Mouse (Mus musculus) c-Kit-positive CD71-negative TER-119-negative erythroid progenitor cells, embryonic 14.5 days (primary cell): ENCODE measurements around the gene Me3.

Source experiments
- DNase-seq: peaks from one replicate; pipeline ENCODE4 v3.0.0-alpha.2; 2013; ENCODE audit warnings: low read depth

Gene Me3

DNA sequence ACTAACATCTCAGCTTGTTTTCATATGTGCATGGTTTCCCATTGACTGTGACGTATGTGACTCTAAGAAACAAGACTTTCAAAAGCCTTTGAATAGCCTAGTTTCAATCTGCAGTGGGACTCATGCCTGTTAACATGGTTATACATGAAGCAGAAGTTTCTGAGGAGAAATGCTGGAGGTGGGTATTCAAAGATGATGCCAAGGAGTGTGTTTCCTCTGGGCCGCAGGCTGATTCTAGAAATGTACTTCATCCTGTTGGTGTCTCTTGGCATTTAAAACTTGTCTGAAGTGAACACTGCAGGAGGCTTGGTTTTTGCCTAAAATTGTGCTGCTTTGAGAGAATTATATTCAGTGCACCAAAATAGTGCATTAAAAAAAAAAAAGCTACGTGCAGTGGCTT lies 34.2 kb downstream of the Me3 start:
- no peak for DNase-seq

DNA sequence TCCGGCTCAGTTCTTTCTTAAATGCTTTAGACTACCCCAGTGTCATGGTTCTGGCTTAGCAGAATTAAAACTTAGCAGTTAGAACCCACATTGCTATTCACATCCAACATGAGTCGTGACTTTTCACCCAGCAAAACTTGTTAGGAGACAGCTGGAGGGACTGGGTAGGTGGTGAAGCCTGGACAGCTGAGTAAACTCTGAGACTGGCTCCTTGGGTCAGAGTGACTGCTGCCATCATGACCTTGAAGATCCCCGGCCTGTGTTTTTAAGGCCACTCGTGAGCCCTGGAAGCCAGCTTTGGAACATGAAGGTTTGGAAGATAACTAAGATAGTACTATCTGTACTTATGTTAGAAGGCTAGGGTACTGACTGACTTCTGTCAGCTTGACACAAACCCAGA lies 35.4 kb downstream of the Me3 start:
- DNase-seq, result no peak

DNA sequence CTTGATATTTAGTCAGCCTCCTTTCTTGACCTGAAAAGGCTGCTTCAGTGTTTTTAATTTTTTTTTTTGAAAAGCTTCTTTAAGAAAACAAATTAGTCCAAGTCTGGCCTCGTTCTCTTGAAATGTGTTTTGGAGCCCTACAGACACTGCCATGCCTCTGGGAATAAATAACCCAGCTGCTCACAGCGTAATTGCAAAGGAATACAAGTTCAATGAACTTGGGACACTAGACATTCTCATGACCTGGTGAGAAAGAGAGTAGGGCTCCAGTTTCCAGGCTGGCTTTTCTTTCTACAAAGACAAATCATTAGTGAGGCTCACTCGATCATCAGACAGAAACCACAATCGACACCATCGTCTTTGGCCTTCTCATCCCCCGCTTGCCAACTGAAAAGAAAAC lies 37.3 kb downstream of the Me3 start:
- no peak for DNase-seq

DNA sequence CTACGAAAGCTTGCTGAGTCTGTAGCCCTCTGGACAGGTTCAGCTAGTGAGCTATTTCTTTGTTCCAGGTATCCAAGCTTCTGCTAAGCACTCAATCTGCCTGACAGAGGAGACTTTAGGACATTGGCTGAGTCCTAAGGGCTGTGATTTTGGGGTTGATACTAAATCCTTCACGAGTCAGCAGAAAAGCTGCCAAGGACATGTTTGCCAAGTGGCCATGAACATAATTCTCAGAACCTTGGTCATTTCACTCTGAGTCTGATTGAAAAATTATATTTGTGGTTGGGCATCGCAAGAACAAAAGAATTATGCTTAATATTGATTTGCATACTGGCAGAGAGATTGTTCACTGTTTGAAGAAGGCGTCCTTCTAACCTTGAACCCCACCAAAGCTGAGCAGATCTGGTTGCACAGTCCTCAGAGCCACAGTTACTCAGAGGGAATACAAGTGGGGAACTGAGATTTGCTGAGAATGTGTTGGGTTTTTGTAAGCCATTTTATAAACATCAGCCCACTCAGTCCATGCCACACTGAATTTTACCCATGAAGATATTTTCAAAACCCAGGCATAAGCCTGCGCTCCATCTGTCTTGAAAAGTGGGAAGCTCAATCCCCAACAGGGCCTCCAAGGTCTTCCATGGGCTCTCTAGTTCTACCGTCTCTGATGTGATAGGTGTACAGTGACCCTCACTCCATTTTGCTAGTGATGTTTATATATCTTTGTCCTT lies 39.1 kb downstream of the Me3 start:
- no peak for DNase-seq

DNA sequence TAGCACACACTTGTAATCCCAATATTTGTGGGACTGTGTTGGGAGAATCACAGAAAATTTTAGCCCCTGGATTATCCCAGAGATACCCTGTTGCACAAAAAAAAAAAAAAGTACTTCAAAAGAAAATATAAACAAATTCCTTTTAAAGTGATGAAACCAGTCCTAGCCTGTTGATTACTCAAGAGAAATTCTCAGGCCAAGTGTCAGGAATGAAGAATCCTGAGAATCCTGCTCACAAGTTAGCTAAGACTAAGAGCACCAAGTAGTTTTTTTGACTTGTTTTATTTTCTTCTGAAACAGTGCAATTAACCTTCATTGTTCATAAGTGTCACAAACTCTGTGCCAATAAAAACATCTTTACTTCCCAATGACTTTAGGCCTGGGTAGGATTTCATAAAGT lies 44.0 kb downstream of the Me3 start:
- DNase-seq, result no peak

DNA sequence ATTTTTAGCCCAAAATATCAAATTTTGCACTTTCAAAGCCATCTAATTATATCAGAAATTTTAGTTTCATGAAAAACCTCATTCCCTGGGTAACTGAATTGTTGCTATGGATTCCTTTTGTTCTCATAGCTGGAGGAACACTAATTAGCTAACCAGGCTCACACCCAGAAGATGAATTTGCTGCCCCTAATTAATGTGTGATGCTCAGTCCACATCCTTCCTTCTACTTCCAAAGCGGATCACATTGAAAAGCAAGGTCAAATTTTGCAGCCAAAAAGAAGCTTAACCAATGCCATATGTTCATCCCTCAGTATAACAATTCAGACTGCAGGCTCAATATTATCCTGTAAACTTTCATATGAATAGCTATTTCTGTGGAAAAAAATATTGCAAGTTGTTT lies 45.7 kb downstream of the Me3 start:
- DNase-seq, result no peak

DNA sequence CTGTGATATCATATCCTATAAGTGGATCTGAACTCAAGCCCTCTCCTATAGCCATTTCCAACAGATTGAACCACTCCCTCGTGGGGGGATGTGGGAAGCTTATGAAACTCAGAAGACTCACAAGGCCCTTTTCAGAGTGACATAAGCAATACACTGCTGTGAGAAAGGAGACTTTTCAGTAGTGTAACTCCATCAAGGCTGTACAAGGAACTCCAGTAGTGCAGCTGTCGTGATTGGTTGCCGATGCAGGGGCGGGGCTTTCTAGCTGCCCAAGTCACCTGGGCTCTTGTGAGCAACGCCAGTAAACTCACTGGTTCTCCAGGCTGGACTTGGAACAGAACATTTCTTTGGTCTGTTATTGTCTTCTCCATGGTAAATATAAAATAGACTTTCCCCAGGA lies 46.5 kb downstream of the Me3 start:
- DNase-seq, result no peak

DNA sequence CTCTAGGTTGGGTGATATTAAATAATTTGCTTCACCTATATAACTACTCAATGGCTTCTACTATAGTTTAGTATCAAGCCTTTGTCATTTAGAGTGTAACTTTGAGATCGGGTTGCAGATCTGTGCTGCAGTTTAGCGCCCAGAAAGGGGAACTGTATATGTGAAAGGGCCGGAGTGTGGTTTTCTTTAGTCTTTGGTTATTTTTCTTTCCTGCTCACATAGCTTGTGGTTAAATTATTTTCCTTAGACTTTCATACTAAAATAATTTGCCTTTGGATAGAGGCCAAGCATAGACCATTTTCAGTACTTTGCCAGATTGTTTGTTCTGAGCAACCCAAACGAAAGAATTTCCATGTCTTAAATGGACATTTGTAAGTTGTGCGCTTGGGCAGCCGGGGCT lies 46.9 kb downstream of the Me3 start:
- DNase-seq, result no peak

DNA sequence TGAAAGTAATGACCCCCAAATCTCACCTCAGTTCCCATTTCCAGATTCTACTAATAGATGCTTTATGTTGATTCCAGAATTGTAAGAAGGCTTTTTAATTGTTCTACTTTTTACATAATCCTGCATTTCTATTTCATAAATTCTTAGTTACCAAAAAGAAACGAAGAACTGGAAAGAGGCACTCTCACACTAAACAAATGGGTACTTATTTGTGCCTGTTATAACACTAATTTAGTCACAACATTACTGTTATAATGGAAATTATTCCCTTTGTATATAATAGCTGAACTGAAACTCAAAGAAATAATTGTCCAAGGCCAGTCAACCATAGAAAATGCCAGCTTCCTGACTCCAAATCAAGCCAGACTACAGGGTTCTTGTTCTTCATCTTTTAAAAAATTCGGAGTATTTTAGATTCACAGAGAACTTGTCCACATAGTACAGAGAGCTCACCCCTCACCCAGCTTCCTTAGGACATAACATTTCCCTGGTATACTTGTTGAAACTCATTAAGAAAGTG lies 47.5 kb downstream of the Me3 start:
- DNase-seq, result no peak

DNA sequence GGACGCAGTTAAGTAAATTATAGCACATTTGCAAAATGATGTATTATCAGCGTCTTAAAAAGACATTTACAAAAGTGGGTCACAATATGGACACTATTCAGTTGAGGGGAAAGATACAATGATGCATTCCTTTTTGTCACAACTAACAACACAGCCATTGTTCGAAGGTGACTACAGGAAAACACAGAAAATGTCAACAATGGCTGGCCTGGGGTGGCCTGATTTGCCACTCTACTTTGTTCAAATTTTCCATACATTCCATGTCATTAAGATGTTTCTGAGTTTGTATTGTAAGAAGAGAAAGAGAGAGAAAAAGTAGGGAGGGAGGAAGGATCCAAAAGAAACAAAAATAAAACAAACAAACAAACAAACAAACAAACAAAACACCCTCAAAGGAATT lies 48.7 kb downstream of the Me3 start:
- DNase-seq, result no peak

DNA sequence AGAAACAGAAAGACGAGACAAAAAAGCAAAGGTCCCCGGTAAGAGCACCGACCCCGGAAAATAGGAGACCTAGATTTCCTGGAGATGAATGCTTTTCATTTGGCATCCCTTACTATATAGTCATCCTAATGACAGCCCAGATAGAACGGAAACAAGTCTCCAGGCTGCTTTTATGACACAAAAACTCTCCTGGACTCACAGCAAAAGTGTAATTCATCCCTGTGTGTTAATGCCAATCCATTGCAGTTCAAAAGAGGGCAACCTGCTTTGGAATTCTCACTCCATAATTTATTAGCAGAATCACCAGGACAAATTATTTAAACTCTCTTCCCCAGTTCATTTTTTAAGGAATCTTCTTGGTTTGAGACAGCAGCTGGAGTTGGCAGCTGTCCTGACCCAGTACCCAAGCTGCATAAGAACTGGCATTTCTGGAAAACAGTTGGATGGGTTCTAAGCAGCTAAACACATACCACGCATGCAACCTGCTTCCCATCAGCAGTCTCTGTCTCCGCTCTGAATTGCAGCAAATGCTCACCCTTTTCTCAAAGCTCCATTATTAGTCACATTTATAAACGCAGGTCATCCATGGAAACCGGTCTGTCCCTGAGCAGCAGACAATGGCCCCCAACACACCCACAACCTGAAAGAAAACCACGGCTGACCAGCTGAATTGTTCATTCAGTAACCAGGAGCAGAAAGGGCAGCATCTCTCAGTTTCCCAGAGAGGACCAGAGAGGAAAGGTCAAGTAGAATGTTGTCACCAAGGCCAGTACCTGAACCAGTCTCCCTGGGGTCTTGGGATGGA lies 49.7 kb downstream of the Me3 start:
- no peak for DNase-seq

DNA sequence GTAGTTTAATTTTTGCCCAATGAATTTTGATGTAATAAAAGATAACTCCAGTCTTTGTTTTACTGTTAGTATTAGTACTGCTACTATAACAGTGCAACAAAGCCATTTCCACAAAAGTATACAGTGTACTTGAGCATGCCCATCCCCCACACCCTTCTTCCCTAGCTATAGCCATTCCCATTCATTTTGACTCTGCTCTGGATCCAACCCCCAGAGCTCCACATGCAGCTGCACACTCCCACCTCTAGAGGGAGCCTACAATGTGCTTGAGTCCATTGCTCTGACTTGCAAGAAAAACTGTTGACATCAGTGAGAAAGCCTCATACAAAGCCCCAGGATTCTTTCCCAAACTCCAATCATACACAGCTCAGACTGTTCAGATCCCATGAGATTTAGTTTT lies 66.0 kb downstream of the Me3 start:
- no peak for DNase-seq

DNA sequence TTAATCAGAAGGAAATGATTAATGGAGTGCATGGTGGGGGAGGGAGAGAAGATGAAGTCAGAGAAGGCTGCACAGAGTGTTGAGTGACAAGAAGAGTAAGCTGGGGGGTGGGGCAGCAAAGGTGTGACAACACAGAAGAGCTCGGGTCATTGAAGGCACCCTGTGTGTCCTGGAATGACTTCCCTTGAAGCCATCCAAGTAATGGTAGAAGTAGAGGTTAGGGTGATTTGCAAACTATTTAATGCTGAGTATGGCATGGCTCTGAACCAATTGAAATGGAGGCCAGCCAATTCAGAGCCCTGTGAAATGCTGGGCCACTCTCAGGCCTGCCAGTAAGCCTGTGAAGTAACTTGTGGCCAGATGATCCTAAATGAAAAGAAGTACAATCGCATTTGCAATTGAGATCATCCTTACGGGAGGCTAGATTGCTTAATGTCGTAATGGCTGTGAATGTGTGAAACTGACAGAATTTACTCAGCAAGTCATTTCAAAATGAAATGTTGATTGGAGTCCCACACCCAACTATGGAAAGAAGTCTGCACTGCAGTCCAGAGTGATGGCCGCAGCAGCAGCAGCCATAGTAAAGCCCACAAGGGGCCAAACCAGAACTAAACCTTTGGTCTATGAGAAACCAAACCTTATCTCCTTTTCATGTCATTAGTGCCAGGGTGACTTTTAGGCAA lies 67.6 kb downstream of the Me3 start:
- no peak for DNase-seq

DNA sequence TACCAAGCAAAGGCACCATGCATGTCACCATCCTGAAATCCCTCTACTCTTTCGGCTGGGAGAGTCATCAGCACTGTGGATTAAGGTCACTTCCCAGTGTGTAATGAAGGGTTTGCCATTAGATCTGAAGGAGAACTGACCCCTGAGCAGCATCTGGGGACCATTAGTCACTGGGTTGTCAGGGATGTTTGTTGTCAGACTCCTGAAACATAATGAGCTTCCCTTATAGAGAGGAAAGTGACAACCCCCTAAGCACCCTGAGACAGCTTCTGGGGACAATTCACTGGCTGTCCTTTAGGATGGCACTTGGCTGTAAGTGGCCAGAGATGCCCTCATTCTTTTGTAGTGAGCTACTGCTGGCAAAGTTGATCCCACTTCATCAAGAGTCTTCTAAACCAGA lies 68.3 kb downstream of the Me3 start:
- no peak for DNase-seq

DNA sequence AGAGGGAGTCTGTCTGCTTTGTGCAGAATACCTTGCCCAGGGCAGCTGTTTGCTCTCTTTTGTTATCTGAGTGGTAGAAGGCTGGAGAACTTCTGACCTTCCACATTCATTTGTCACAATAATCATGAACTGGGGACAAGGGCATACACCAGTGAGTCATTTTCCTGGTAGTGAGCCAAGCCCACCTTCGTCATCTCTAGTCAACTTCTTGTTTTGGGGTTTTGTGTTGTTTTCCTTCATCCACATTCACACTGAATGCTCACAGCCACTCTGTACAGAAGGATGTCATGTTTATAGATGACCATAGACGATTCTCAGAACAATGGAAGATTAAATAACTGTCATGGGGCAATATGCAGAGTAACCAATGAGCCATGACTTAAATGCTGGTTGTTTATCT lies 78.6 kb downstream of the Me3 start:
- DNase-seq, result no peak

DNA sequence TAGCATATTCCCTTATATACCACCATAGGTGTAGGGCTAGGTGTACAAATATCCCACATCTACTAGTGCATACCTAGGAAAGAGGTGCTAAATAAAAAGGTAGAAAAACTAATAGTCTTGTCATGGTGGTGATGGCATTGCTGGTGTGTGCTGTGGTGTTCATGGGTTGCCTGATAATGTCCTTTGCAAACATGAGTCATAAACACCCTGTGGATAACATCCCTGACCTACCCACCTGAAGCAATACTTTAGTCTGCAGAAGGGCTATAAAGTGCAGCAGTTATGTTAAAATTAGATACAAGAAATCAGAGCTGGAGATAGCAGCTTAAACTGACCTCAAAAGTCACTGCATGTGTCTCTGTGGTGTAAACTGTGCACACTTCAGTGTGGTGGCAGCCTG lies 80.9 kb downstream of the Me3 start:
- DNase-seq, result no peak

DNA sequence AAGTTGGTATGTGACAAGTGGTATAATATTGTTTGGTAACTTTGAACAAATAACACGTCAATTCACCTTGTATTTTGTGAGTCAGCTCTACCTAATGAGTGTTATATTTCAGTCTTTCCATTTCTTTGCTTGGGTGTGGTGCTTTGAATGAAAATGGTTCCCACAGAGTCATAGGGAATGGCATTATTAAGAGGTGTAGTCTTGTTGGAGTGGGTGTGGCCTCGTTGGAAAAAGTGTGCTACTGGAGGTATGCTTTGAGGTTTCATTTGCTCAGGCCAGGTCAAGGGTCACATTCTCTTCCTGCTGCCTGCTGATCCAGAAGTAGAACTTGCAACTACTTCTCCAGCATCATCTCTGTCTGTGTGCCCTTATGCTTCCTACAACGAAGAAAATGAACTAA lies 84.0 kb downstream of the Me3 start:
- DNase-seq, result no peak

DNA sequence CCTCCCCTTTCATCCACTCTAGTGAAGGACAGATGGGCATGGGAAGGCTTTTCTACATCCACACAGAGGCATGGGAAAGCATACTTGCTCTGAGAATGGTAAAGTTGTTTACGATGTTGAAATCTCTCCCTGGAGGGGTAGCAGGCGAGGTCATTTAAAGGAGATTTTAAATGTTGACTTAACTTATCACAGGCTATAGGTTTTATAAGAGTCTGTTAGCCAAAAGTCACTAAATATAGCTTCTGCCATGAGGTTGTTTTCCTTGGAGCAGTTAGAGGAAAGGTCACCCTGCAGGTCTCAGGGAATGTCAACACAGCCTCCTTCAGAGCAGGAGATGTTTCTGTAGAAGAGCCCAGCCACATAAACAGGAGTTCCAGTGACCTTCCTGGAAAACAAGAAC lies 85.3 kb downstream of the Me3 start:
- DNase-seq, result no peak

DNA sequence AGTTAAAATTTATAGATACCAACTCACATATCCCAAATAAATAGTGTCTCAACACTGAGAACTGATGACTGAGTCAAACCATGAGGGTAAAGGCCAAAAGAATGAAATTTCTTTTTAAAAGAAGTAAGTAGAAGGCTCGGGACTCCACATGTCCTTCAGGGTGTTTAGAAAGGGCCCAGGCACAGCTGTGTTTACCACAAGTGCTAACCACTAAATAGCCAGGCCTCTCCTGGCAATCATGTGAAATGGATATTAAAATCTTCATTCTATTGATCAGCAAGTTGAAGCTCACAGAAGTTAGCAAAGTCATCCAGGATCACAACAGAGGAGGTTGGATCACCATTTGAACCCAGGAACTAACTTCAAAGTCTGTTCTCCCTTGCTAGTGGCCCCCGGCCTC lies 86.1 kb downstream of the Me3 start:
- DNase-seq, result no peak

DNA sequence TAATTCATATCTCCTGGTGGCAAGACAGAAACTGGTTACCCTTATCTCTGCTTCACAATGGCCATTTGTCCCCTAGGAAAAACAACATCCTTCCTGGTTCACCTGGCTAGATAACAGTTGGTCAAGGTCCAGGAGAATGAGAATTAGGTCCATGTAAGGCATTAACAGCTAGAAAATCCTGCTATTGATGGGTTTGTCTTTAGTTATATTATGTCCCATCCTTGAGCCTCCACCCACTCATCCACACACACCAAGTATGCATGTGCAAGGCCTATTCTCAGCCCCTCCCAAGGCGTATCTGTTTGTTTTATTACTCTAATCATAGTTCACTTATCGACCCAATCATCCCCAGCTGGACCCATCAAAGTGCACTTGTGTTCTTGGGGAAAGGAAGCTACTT lies 88.1 kb downstream of the Me3 start:
- no peak for DNase-seq

DNA sequence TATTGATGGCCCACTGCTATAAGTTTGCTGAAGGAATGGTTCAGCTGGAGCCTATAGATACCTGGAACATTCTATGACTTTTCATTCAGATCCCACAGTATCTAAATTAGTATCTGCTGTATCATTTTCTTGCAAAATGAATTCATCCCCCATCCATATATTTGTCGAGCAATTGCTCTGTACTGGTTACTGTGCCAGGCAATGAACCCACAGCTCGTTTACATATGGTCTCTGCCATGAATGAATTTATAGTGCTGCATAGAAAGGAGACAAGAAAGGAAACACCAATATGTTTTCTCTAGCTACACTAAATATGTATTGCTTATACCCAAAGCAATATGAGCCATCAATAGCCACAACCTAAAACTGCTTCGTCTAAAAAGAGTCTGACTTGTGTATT lies 94.5 kb downstream of the Me3 start:
- no peak for DNase-seq

DNA sequence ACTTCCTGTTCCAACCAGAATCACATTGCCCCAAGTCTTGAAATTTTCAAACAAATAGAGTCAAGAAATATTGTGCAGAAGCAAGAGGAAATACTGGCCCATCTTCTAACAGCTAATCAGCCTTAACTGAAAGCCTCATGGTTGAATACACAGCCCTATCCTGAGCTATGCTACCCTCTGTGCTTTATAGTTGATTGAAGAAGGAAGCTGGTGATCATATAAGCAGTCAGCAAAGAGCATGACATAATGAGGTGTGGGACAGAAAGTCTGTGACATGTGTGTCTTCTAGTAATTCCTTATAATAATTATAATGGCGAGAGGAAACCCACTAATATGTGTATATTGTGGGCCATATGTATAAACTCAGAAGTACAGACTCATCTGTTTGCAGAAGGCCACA lies 95.4 kb downstream of the Me3 start:
- DNase-seq, result no peak

DNA sequence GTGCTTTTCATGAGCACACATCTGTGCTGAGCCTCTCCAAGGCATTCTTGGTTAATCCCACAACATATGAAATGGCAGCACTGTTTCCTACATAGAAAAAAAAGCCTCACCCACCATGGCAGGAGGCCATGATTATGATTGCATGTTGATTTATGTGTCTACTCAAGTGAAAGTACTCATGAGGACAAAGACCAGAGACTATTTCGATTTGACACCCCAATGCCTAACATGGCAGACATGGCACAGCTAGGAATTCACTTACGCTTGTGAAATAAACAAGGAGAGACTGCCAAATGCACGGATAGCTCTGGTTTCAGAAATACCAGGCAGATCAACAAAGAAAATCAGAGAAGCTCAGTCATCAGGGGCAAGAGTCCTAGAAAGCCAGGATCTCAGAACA lies 96.2 kb downstream of the Me3 start:
- DNase-seq, result no peak
